Mouse (Mus musculus) limb, embryonic 12.5 days (tissue): ENCODE measurements around the gene Pkd1. TPM values are rescaled to one million over a fixed set of nuclear protein-coding genes. Genes with fewer than 3 reads are reported as not detected.

Experiments
- ATAC-seq: fragments of 200-750 bp; cut with Nextera tagmentation; 2 replicates; pipeline ENCODE4 v1.8.0; 2017; ENCODE audit warnings: low read depth, moderate TSS enrichment; ENCODE audit not compliant: insufficient number of reproducible peaks, insufficient read depth, low FRiP score, low TSS enrichment
- H3K27ac ChIP-seq: fragments of 300-500 bp; sonication (generic); 2 replicates; pipeline ENCODE4 v1.5.1; 2016; ENCODE audit warnings: mild to moderate bottlenecking, moderate library complexity
- H3K27me3 ChIP-seq: fragments of 300-500 bp; sonication (generic); 2 replicates; pipeline ENCODE4 v1.6.1; 2016; ENCODE audit warnings: mild to moderate bottlenecking, moderate library complexity
- H3K36me3 ChIP-seq: fragments of 300-500 bp; sonication (generic); 2 replicates; pipeline ENCODE4 v1.6.1; 2016; ENCODE audit warnings: mild to moderate bottlenecking, moderate library complexity
- H3K4me1 ChIP-seq: fragments of 300-500 bp; sonication (generic); replicated peaks from 2 replicates; pipeline ENCODE4 v1.6.1; 2016
- H3K4me2 ChIP-seq: fragments of 300-500 bp; sonication (generic); 2 replicates; pipeline ENCODE4 v1.6.1; 2016; ENCODE audit warnings: mild to moderate bottlenecking, moderate library complexity
- H3K4me3 ChIP-seq: fragments of 300-500 bp; sonication (generic); replicated peaks from 2 replicates; pipeline ENCODE4 v1.5.1; 2016; ENCODE audit warnings: mild to moderate bottlenecking
- H3K9ac ChIP-seq: fragments of 300-500 bp; sonication (generic); replicated peaks from 2 replicates; pipeline ENCODE4 v1.6.1; 2016; ENCODE audit warnings: mild to moderate bottlenecking, moderate library complexity
- H3K9me3 ChIP-seq: fragments of 300-500 bp; sonication (generic); 2 replicates; pipeline ENCODE4 v1.6.1; 2016; ENCODE audit warnings: mild to moderate bottlenecking, moderate library complexity
- WGBS: fragments of 180-500 bp; shearing (Covaris S2); methylation state at CpG from one replicate; pipeline ENCODE4 v1.1.7; 2016; 5-methylcytosine and 5-hydroxymethylcytosine counted together
- polyA plus RNA-seq: library from polyadenylated mRNA; unstranded; fragments of >200 nt; fragmentation: Nextera tagmentation; extraction: Ambion mirVana; gene quantifications from 2 replicates; pipeline ENCODE4 v1.2.1, GENCODE M21; 2016

The Pkd1 gene
- polyA plus RNA-seq, 1 experiment from 2014 or later: 23.2 TPM

- H3K27me3 ChIP-seq: no peaks in the 10 kb centered on the region
- H3K4me3 ChIP-seq: no peak overlapping the region
- H3K4me2 ChIP-seq: no peak overlapping the region
- no peak overlapping the region for H3K27ac ChIP-seq
- H3K36me3 ChIP-seq: peaks cover 61% of the 10 kb centered on the region
- H3K9me3 ChIP-seq: no peaks in the 10 kb centered on the region
- WGBS: 85% methylated on average over 4 of the region's 4 CpGs
- ATAC-seq: no peak
- 0 out of 2 replicates have a peak, but pooled peaks cover 6% of the 10 kb centered on the region for H3K4me1 ChIP-seq
- H3K9ac ChIP-seq: no peak overlapping the region
Observed at GRCm38 (mm10) chr17:24520450-24520849, 29.2 kb upstream of the Pkd1 start.

GRCm38 (mm10) chr17:24524734-24525133 is 24.9 kb upstream of the Pkd1 start:
- peaks cover 27% of the 10 kb centered on the region for H3K36me3 ChIP-seq
- no peak overlapping the region for H3K27ac ChIP-seq
- H3K9ac ChIP-seq: no peak overlapping the region

GRCm38 (mm10) chr17:24527315-24527714 is 22.3 kb upstream of the Pkd1 start:
- H3K27me3 ChIP-seq: no peaks in the 10 kb centered on the region
- peak overlapping the region; percentile 76 for H3K27ac ChIP-seq
- peaks cover 46% of the 10 kb centered on the region for H3K4me1 ChIP-seq
- peak overlapping the region; percentile 72 for H3K4me3 ChIP-seq
- peaks cover 27% of the 10 kb centered on the region; the same call in 1 of the 2 replicates for H3K36me3 ChIP-seq
- peak overlapping the region; percentile 73 for H3K4me2 ChIP-seq
- H3K9ac ChIP-seq: peak overlapping the region; percentile 73
- under 1% methylated on average over 19 of the region's 19 CpGs for WGBS
- H3K9me3 ChIP-seq: no peaks in the 10 kb centered on the region
- no peak for ATAC-seq

More at GRCm38 (mm10) chr17:24524734-24525133, 24.9 kb upstream of the Pkd1 start:
- Histone ChIP-seq H3K27me3 (no peaks in the 10 kb centered on the region), H3K4me2 (no peak overlapping the region), H3K4me1 (peaks cover 25% of the 10 kb centered on the region), H3K4me3 (no peak overlapping the region), H3K9me3 (no peaks in the 10 kb centered on the region)
- WGBS: 81% methylated on average over 2 of the region's 2 CpGs
- no peak for ATAC-seq

DNA sequence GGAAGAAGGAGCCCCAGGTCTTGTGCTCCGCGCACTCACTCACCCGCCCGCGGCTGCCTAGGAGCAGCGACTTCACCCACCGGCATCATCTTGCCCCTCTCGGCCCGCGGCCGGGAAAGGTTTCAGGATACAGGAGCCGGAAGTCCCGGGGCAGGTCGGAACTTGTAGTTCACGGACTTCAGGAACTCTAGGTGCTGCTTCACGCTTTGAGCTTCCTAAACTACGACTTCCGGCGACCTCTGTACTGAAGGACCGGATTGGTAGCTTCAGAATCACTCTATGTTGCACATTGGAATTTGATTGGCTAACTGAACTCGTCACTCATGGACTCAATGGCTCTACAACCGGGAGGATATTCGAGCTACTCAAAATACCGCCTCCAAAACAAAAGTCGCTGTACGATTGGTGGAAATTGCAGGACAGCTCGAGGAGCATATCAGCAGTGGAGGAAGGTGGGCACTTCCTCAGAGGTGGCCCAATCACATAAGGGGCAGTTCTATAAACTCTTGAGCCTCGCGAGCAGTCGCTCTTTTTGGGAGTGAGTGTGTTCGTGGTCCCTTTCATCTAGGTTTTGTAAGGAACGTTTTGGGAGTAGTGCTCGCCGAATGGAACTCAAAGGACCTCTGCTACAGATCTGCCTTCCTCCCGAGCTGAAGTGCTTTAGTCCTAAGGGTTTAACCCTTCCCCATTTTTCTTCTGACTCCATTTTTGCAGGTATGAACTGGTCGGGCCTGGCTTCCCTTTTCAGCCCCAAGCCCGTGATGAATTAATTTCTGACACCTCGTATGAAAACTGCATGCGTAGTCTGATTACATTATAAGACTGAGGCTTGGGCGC is 21.7 kb upstream of the Pkd1 start, which contains the start of gene Traf7:
Gene Traf7, minus strand, starts transcription at position 216 of the 837 bp plus-strand sequence.
- Histone ChIP-seq H3K4me2 (peak within 1 kb of the TSS; percentile 89), H3K27me3 (no peaks in the 10 kb centered on the region), H3K4me1 (peaks cover 52% of the 10 kb centered on the region), H3K36me3 (peaks cover 24% of the 10 kb centered on the region; the same call in 1 of the 2 replicates), H3K4me3 (peak within 1 kb of the TSS; percentile 72), H3K27ac (peak within 1 kb of the TSS; percentile 90), H3K9ac (peak within 1 kb of the TSS; percentile 77), H3K9me3 (no peaks in the 10 kb centered on the region)
- under 1% methylated on average over 40 of the region's 40 CpGs for WGBS
- ATAC-seq: peak; percentile 97

DNA sequence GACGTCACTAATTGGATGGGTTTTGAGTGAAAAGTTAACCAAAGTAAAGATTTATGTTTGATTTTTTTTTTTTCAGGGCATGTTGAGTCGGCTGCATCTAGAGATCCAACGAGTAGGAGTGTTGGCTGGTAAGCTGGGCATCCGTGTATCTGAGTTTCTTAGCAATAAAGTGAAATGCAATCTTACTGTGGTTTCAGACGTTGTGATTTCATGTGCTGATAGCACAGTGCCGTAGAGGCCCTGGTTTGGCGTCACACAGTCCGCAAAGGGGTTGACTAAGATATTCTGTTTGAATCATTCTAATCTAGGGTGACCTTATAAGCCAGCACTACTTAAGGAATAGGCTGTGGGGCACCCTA is 21.1 kb upstream of the Pkd1 start:
- WGBS: 2% methylated on average over 8 of the region's 8 CpGs
- Histone ChIP-seq H3K4me1 (peaks cover 58% of the 10 kb centered on the region), H3K27ac (peak overlapping the region; percentile 90)

DNA sequence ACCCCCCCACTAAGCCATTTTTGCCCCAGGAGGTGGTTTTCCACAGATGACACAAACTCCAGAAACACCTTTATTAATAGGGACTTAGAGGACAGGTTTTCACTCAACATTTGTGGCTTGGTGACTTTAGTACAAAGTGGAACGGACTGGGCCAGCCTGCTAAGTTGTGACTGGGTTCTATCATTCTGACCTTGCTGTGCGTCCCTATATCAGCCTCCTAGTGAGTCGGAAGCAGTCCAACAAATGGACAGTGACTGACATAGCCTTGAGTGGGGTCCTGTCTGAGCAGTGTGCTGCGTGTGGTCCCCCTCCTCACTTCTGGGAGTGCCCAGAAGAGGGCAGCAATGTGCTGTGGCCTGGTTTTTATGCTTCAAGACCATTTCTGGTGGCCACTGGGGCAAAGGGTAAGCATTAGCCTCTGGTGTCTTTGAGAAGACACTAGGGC is 20.6 kb upstream of the Pkd1 start:
- peaks cover 16% of the 10 kb centered on the region; the same call in 1 of the 2 replicates for H3K36me3 ChIP-seq
- peak overlapping the region; percentile 72 for H3K4me3 ChIP-seq
- H3K27ac ChIP-seq: peak overlapping the region; percentile 90
- peaks cover 60% of the 10 kb centered on the region for H3K4me1 ChIP-seq
- peak overlapping the region; percentile 89 for H3K4me2 ChIP-seq
- ATAC-seq: no peak
- H3K27me3 ChIP-seq: no peaks in the 10 kb centered on the region
- peak overlapping the region; percentile 77 for H3K9ac ChIP-seq
- no peaks in the 10 kb centered on the region for H3K9me3 ChIP-seq
- WGBS: under 1% methylated on average over 4 of the region's 4 CpGs

More for the DNA sequence above, 21.1 kb upstream of the Pkd1 start:
- no peak for ATAC-seq
- H3K9me3 ChIP-seq: no peaks in the 10 kb centered on the region
- peak overlapping the region; percentile 72 for H3K4me3 ChIP-seq
- H3K27me3 ChIP-seq: no peaks in the 10 kb centered on the region
- H3K4me2 ChIP-seq: peak overlapping the region; percentile 89
- H3K9ac ChIP-seq: peak overlapping the region; percentile 77
- peaks cover 21% of the 10 kb centered on the region; the same call in 1 of the 2 replicates for H3K36me3 ChIP-seq

- no peaks in the 10 kb centered on the region for H3K27me3 ChIP-seq
- H3K9ac ChIP-seq: peak overlapping the region; percentile 77
- 24% methylated on average over 5 of the region's 5 CpGs for WGBS
- peak overlapping the region; percentile 89 for H3K4me2 ChIP-seq
- peaks cover 58% of the 10 kb centered on the region for H3K4me1 ChIP-seq
- H3K9me3 ChIP-seq: no peaks in the 10 kb centered on the region
- peak overlapping the region; percentile 72 for H3K4me3 ChIP-seq
- no peak for ATAC-seq
- peaks cover 15% of the 10 kb centered on the region; the same call in 1 of the 2 replicates for H3K36me3 ChIP-seq
- H3K27ac ChIP-seq: peak overlapping the region; percentile 90
Observed at GRCm38 (mm10) chr17:24529883-24530282, 19.8 kb upstream of the Pkd1 start.

DNA sequence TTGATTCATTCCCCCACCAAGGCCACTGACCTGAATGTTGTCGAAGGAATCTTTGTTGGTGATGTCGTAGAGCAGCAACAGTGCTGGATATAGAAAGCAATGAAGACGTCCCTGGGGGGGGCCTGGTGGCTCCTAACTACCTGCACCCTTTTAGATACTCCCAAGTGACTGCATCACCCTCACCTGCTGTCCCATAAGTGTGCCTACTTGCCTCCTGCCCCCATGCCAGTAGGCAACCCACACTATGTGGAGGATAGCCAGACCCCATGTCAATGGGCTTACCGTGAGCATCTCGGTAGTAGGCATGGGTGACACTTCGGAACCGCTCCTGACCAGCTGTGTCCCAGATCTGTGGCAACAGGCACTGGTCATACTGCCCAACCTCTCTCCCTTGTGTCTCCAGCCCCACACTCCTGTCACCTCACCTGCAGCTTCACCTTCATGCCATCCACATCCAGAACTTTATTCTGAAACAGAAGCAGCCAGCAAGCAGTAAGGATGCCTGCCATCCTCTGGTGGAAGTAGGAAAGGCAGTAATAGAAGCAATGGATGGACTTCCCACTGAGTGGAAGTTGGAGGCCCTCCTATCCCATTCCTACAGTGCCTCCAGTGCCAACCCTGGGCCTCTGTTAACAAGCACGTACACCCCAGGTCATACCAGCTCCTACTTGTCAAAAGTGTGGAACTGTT is 19.1 kb upstream of the Pkd1 start:
- peak overlapping the region; percentile 77 for H3K9ac ChIP-seq
- H3K4me1 ChIP-seq: peaks cover 54% of the 10 kb centered on the region
- H3K4me2 ChIP-seq: peak overlapping the region; percentile 89
- no peak for ATAC-seq
- H3K9me3 ChIP-seq: no peaks in the 10 kb centered on the region
- peaks cover 15% of the 10 kb centered on the region; the same call in 1 of the 2 replicates for H3K36me3 ChIP-seq
- no peaks in the 10 kb centered on the region for H3K27me3 ChIP-seq
- H3K27ac ChIP-seq: peak overlapping the region; percentile 90; the same call in 1 of the 2 replicates
- H3K4me3 ChIP-seq: peak overlapping the region; percentile 72; the same call in 1 of the 2 replicates
- WGBS: 30% methylated on average over 8 of the region's 8 CpGs

DNA sequence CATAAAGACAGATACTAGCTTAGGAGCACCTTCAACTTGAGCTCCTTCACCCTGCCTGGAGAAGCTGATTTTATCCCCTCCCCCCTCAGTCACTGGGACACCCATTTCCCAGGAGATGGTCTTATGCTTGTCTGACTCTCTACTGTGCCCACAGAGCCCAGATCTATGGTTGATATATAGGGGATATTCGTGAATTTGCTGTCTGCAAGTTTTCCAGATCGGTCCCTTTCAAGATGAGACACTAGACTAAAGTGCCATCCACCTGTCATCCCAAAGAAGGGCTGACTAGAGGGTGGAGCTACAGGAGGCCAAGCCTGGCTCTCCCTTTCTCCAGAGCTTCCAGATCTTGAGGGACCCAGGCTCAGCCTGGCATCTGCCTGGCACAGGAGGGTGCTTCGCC is 18.6 kb upstream of the Pkd1 start:
- no peaks in the 10 kb centered on the region for H3K9me3 ChIP-seq
- H3K4me1 ChIP-seq: peaks cover 54% of the 10 kb centered on the region
- H3K27ac ChIP-seq: no peak overlapping the region
- 53% methylated on average over 3 of the region's 3 CpGs for WGBS
- H3K4me3 ChIP-seq: no peak overlapping the region; the same call in 1 of the 2 replicates
- H3K9ac ChIP-seq: peak overlapping the region; percentile 31; the same call in 1 of the 2 replicates
- no peaks in the 10 kb centered on the region for H3K27me3 ChIP-seq
- H3K36me3 ChIP-seq: peaks cover 15% of the 10 kb centered on the region; the same call in 1 of the 2 replicates
- H3K4me2 ChIP-seq: no peak overlapping the region
- no peak for ATAC-seq

DNA sequence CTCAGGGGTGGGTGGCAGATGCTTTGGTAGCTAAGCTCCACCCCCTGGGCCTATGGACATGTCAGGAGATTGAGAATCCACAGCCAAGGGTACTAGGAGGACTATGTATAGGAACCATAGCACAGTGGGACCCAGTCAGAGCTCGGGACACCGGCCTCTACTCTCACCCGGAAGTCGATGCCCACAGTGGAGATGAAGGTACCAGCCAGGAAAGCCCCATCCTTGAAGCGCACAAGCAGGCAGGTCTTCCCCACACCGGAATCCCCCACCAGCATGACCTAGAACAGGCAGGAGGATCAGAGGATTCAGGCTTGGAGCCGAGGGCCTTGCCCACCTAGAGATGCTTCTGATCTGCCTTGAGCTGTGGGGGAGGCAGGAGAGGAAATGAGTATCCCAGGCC is 17.6 kb upstream of the Pkd1 start:
- ATAC-seq: no peak
- H3K4me3 ChIP-seq: no peak overlapping the region
- no peaks in the 10 kb centered on the region for H3K9me3 ChIP-seq
- H3K36me3 ChIP-seq: peaks cover 15% of the 10 kb centered on the region; the same call in 1 of the 2 replicates
- peaks cover 45% of the 10 kb centered on the region for H3K4me1 ChIP-seq
- no peaks in the 10 kb centered on the region for H3K27me3 ChIP-seq
- 0 out of 2 replicates have a peak overlapping the region, but pooled peaks have one; percentile 31 for H3K9ac ChIP-seq
- 66% methylated on average over 7 of the region's 7 CpGs for WGBS
- 0 out of 2 replicates have a peak overlapping the region, but pooled peaks have one; percentile 78 for H3K4me2 ChIP-seq
- no peak overlapping the region for H3K27ac ChIP-seq
